Mouse (Mus musculus) liver, embryonic 11.5 days (tissue): ENCODE measurements at regions not wholly inside any gene's neighbourhood (a gene's known extent, or its start where the extent isn't known, plus 50 kb on each side); places are given as distances from the start of the nearest gene placed in this dataset.

Experiments
- ATAC-seq: fragments of 200-750 bp; cut with Nextera tagmentation; replicated peaks from 2 replicates; pipeline ENCODE4 v1.8.0; 2017; ENCODE audit warnings: moderate number of reproducible peaks, mild to moderate bottlenecking, moderate TSS enrichment, moderate library complexity; ENCODE audit not compliant: low FRiP score
- DNase-seq: peaks from one replicate; pipeline ENCODE4 v3.0.0-alpha.2; 2017; ENCODE audit warnings: low spot score
- H3K27ac ChIP-seq: fragments of 300-500 bp; sonication (generic); 2 replicates; pipeline ENCODE4 v1.5.1; 2014; ENCODE audit warnings: mild to moderate bottlenecking, low read depth, low read length, control low read depth
- H3K27me3 ChIP-seq: fragments of 300-500 bp; sonication (generic); replicated peaks from 2 replicates; pipeline ENCODE4 v1.6.1; 2014; ENCODE audit warnings: low read length, mixed read lengths; ENCODE audit not compliant: control insufficient read depth, insufficient read depth
- H3K36me3 ChIP-seq: fragments of 300-500 bp; sonication (generic); 2 replicates; pipeline ENCODE4 v1.6.1; 2014; ENCODE audit warnings: mild to moderate bottlenecking, low read length, moderate library complexity, mixed read lengths; ENCODE audit not compliant: control insufficient read depth, insufficient read depth
- H3K4me1 ChIP-seq: fragments of 300-500 bp; sonication (generic); replicated peaks from 2 replicates; pipeline ENCODE4 v1.6.1; 2014; ENCODE audit warnings: low read length, mixed read lengths; ENCODE audit not compliant: control insufficient read depth, insufficient read depth
- H3K4me2 ChIP-seq: fragments of 300-500 bp; sonication (generic); 2 replicates; pipeline ENCODE4 v1.6.1; 2014; ENCODE audit warnings: mild to moderate bottlenecking, control low read depth, moderate library complexity
- H3K4me3 ChIP-seq: fragments of 300-500 bp; sonication (generic); 2 replicates; pipeline ENCODE4 v1.5.1; 2014; ENCODE audit warnings: low read depth, low read length, control low read depth
- H3K9ac ChIP-seq: fragments of 300-500 bp; sonication (generic); 2 replicates; pipeline ENCODE4 v1.6.1; 2014; ENCODE audit warnings: low read depth, low read length, control low read depth
- H3K9me3 ChIP-seq: fragments of 300-500 bp; sonication (generic); 2 replicates; pipeline ENCODE4 v1.6.1; 2016; ENCODE audit warnings: low read length, inconsistent platforms, mixed read lengths; ENCODE audit not compliant: control insufficient read depth
- WGBS: fragments of 180-500 bp; shearing (Covaris S2); extraction: QIAGEN DNeasy Blood & Tissue Kit; methylation state at CpG from one replicate; pipeline ENCODE4 v1.1.7; 2014; 5-methylcytosine and 5-hydroxymethylcytosine counted together

- Histone ChIP-seq H3K27ac (no peak overlapping the region), H3K27me3 (no peaks in the 10 kb centered on the region), H3K4me3 (no peak overlapping the region), H3K4me2 (no peak overlapping the region), H3K9me3 (no peaks in the 10 kb centered on the region), H3K9ac (no peak overlapping the region), H3K4me1 (no peaks in the 10 kb centered on the region), H3K36me3 (no peaks in the 10 kb centered on the region)
- WGBS, result 58% methylated on average over 3 of the region's 3 CpGs
- DNase-seq (no peak), ATAC-seq (no peak)
These were observed 323.6 kb downstream of the D3Ertd751e start for GRCm38 (mm10) chr3:42065962-42066361.

GRCm38 (mm10) chr3:42067036-42067435, 324.6 kb downstream of the D3Ertd751e start:
- Histone ChIP-seq H3K27me3 (no peaks in the 10 kb centered on the region), H3K4me1 (no peaks in the 10 kb centered on the region), H3K9me3 (no peaks in the 10 kb centered on the region), H3K4me2 (no peak overlapping the region), H3K4me3 (no peak overlapping the region), H3K36me3 (no peaks in the 10 kb centered on the region), H3K27ac (no peak overlapping the region), H3K9ac (no peak overlapping the region)
- DNase-seq, result no peak
- no peak for ATAC-seq
- 78% methylated on average over 5 of the region's 5 CpGs for WGBS

- WGBS, result 48% methylated on average over 11 of the region's 11 CpGs
These were observed 332.3 kb downstream of the D3Ertd751e start for GRCm38 (mm10) chr3:42074532-42075287.

GRCm38 (mm10) chr3:42110976-42111847, 368.8 kb downstream of the D3Ertd751e start:
- no peaks in the 10 kb centered on the region for H3K36me3 ChIP-seq
- H3K9ac ChIP-seq, result no peak overlapping the region
- ATAC-seq (0 out of 2 replicates have a peak, but pooled peaks have one; percentile 43), DNase-seq (peak; percentile 31)
- H3K4me2 ChIP-seq, result no peak overlapping the region
- H3K4me3 ChIP-seq, result no peak overlapping the region
- WGBS, result 41% methylated on average over 13 of the region's 13 CpGs
- H3K27ac ChIP-seq, result no peak overlapping the region
- H3K4me1 ChIP-seq, result no peaks in the 10 kb centered on the region
- H3K27me3 ChIP-seq, result no peaks in the 10 kb centered on the region
- no peaks in the 10 kb centered on the region for H3K9me3 ChIP-seq

More at GRCm38 (mm10) chr3:42074532-42075287, 332.3 kb downstream of the D3Ertd751e start:
- no peaks in the 10 kb centered on the region for H3K27me3 ChIP-seq
- ATAC-seq (no peak), DNase-seq (no peak)
- H3K36me3 ChIP-seq, result no peaks in the 10 kb centered on the region
- H3K9me3 ChIP-seq, result no peaks in the 10 kb centered on the region
- no peak overlapping the region for H3K4me2 ChIP-seq
- no peak overlapping the region for H3K4me3 ChIP-seq
- no peak overlapping the region for H3K9ac ChIP-seq
- no peak overlapping the region for H3K27ac ChIP-seq
- H3K4me1 ChIP-seq, result no peaks in the 10 kb centered on the region

- ATAC-seq (no peak), DNase-seq (no peak)
- H3K36me3 ChIP-seq, result no peaks in the 10 kb centered on the region
- no peaks in the 10 kb centered on the region for H3K27me3 ChIP-seq
- no peak overlapping the region for H3K4me2 ChIP-seq
- no peak overlapping the region for H3K9ac ChIP-seq
- 84% methylated on average over 3 of the region's 3 CpGs for WGBS
- no peaks in the 10 kb centered on the region for H3K9me3 ChIP-seq
- H3K27ac ChIP-seq, result no peak overlapping the region
- no peaks in the 10 kb centered on the region for H3K4me1 ChIP-seq
- H3K4me3 ChIP-seq, result no peak overlapping the region
These were observed 387.6 kb downstream of the D3Ertd751e start for GRCm38 (mm10) chr3:42129821-42130560.

- H3K9ac ChIP-seq, result no peak overlapping the region
- no peaks in the 10 kb centered on the region for H3K9me3 ChIP-seq
- no peak overlapping the region for H3K27ac ChIP-seq
- no peak overlapping the region for H3K4me2 ChIP-seq
- H3K27me3 ChIP-seq, result no peaks in the 10 kb centered on the region
- DNase-seq (no peak), ATAC-seq (no peak)
- H3K4me3 ChIP-seq, result no peak overlapping the region
- 79% methylated on average over 1 of the region's 1 CpGs for WGBS
- no peaks in the 10 kb centered on the region for H3K36me3 ChIP-seq
- H3K4me1 ChIP-seq, result no peaks in the 10 kb centered on the region
These were observed 389.9 kb downstream of the D3Ertd751e start for GRCm38 (mm10) chr3:42132322-42132721.

- Histone ChIP-seq H3K4me3 (no peak overlapping the region), H3K27ac (no peak overlapping the region), H3K4me2 (no peak overlapping the region), H3K4me1 (no peaks in the 10 kb centered on the region), H3K9me3 (no peaks in the 10 kb centered on the region), H3K36me3 (no peaks in the 10 kb centered on the region), H3K27me3 (no peaks in the 10 kb centered on the region), H3K9ac (no peak overlapping the region)
- 77% methylated on average over 3 of the region's 3 CpGs for WGBS
- ATAC-seq (no peak), DNase-seq (no peak)
These were observed 411.0 kb downstream of the D3Ertd751e start for GRCm38 (mm10) chr3:42153372-42153771.

- H3K27ac ChIP-seq, result no peak overlapping the region
- DNase-seq, result no peak
- H3K36me3 ChIP-seq, result no peaks in the 10 kb centered on the region
- no peak overlapping the region for H3K4me2 ChIP-seq
- H3K4me1 ChIP-seq, result no peaks in the 10 kb centered on the region
- ATAC-seq, result no peak
- H3K27me3 ChIP-seq, result no peaks in the 10 kb centered on the region
- H3K9me3 ChIP-seq, result no peaks in the 10 kb centered on the region
- H3K9ac ChIP-seq, result no peak overlapping the region
- H3K4me3 ChIP-seq, result no peak overlapping the region
- 68% methylated on average over 4 of the region's 4 CpGs for WGBS
These were observed 412.5 kb downstream of the D3Ertd751e start for GRCm38 (mm10) chr3:42154909-42155308.
